Comparison of ENCODE assay signal across 27 mouse cellular contexts in genomic region chr4:120713021-120713420, GRCm38 (mm10). TPM values are rescaled to one million over a fixed set of nuclear protein-coding genes. Genes with fewer than 3 reads are reported as not detected.
DNase-seq lines count a peak whose midpoint lies in the region; TF ChIP-seq lines count a peak whose summit lies in the region.
"Had no signal": no experiment of that assay in that cellular context is flagged by ENCODE, and none has a peak within 500 bp of the region (broad histone marks: within the 10 kb centered on the region; RNA-seq: fewer than 3 reads in every experiment).

No protein-coding gene starts in this region.

- peak; percentile 34 for DNase-seq in gastrocnemius, adult 18-20 months (ENCODE audit: low spot score)
- DNase-seq in gastrocnemius, postnatal 25 days: no peak
- peak; percentile 41 for DNase-seq in left cerebral cortex, postnatal 4 days
- DNase-seq in left cerebral cortex, postnatal 10 days (ENCODE audit: extremely low spot score in 1 of 2, low spot score in 2 of 2): no peak
- peak; percentile 51 for DNase-seq in Muller cell, postnatal 12 days (ENCODE audit: inconsistent ontology term)
- DNase-seq in thymus, postnatal 25 days: no peak
- DNase-seq: adrenal gland, adult 8-10 months; adrenal gland, postnatal 25 days; B cell, adult 2 months; cerebellum, adult 18-20 months; cerebellum, adult 9-10 months; cerebellum, postnatal 25 days; forebrain, postnatal 0 days; gastrocnemius, postnatal 10 days; heart, adult 18-20 months; heart, postnatal 10 days; heart, postnatal 4 days had no signal

- H3K79me2 ChIP-seq in myocyte (ENCODE audit: control insufficient read depth, insufficient read depth): no peaks in the 10 kb centered on the region

- no peak for TF ChIP-seq POLR2A in myocyte (IDR thresholded peaks at IDR 0.05; ENCODE audit: insufficient read length, low read depth)

- H3K4me2 ChIP-seq in myocyte (ENCODE audit: low read depth): peak overlapping the region; percentile 57
- H3K4me2 ChIP-seq: embryonic facial prominence, embryonic 12.5 days; embryonic facial prominence, embryonic 15.5 days; heart, embryonic 12.5 days; heart, embryonic 15.5 days; hindbrain, embryonic 12.5 days; hindbrain, embryonic 15.5 days; intestine, embryonic 15.5 days had no signal

- H3K36me3 ChIP-seq in myocyte (ENCODE audit: control insufficient read depth, insufficient read depth): peaks cover 3% of the 10 kb centered on the region
- H3K36me3 ChIP-seq: embryonic facial prominence, embryonic 12.5 days; embryonic facial prominence, embryonic 15.5 days; G1E; heart, embryonic 12.5 days; heart, embryonic 15.5 days; hindbrain, embryonic 12.5 days; hindbrain, embryonic 15.5 days; intestine, embryonic 15.5 days had no signal

- no peaks in the 10 kb centered on the region for H3K27me3 ChIP-seq in myocyte (ENCODE audit: control insufficient read depth, insufficient read depth, insufficient read length)
- H3K27me3 ChIP-seq: embryonic facial prominence, embryonic 15.5 days had no signal

- intact Hi-C loops in left cerebral cortex, postnatal 4 days (cut with DNase I): no loop called here
- intact Hi-C loops in left cerebral cortex, postnatal 10 days (cut with DNase I): no loop called here

- H3K4me3 ChIP-seq in myocyte: no peak overlapping the region
- H3K4me3 ChIP-seq: embryonic facial prominence, embryonic 12.5 days; embryonic facial prominence, embryonic 15.5 days; heart, embryonic 12.5 days; heart, embryonic 15.5 days; hindbrain, embryonic 12.5 days; hindbrain, embryonic 15.5 days; intestine, embryonic 15.5 days had no signal

- no peak overlapping the region for H3ac ChIP-seq in myocyte (ENCODE audit: control insufficient read depth, insufficient read length)

TF ChIP-seq in myocyte, 11 proteins besides CTCF, POLR2A, EP300 and RAD21:
- TF ChIP-seq SRF (IDR thresholded peaks at IDR 0.05; ENCODE audit: control insufficient read depth, insufficient read length, low read depth) (no peak), TCF3 (IDR thresholded peaks at IDR 0.05; ENCODE audit: insufficient read length, low read depth) (no peak), TCF12 (IDR thresholded peaks at IDR 0.05; ENCODE audit: insufficient read depth, poor library complexity, severe bottlenecking) (no peak), POLR2AphosphoS2 (IDR thresholded peaks at IDR 0.05; ENCODE audit: insufficient read length, low read depth) (no peak), CEBPB (IDR thresholded peaks at IDR 0.05; ENCODE audit: insufficient read depth, poor library complexity, severe bottlenecking) (no peak), MYOG (IDR thresholded peaks at IDR 0.05; ENCODE audit: control insufficient read depth in 1 of 3, insufficient read depth in 1 of 3, insufficient read length in 2 of 3, low read depth in 2 of 3) (no peak), MYOD1 (IDR thresholded peaks at IDR 0.05; ENCODE audit: control insufficient read depth in 1 of 3, insufficient read length in 2 of 3, low read depth in 2 of 3) (no peak), REST (IDR thresholded peaks at IDR 0.05; ENCODE audit: insufficient read depth, insufficient read length) (no peak), MAX (IDR thresholded peaks at IDR 0.05; ENCODE audit: low read depth) (no peak), E2F4 (IDR thresholded peaks at IDR 0.05; ENCODE audit: insufficient read depth) (no peak), USF1 (IDR thresholded peaks at IDR 0.05; ENCODE audit: low read depth) (no peak)

RNA-seq across cellular contexts. Expression of gene Kcnq4, which starts 35.4 kb away (rescaled TPM):
- total RNA-seq in gastrocnemius, adult 18-20 months (2021): 10 to 100 TPM; 14.2 to 17.0 TPM
- 10 to 100 TPM; 15.9 to 18.0 TPM for total RNA-seq in gastrocnemius, postnatal 25 days (2021)
- 10 to 100 TPM; 19.6 to 21.1 TPM for total RNA-seq in left cerebral cortex, postnatal 4 days (2021)
- 10 to 100 TPM; 11.4 to 12.6 TPM for total RNA-seq in left cerebral cortex, postnatal 10 days (2021)
- polyA plus RNA-seq in myocyte (2012; fragmentation: generic; extraction: Trizol): 23.1 TPM
- total RNA-seq: common myeloid progenitor, adult 5-6 weeks had no signal
- polyA plus RNA-seq: G1E had no signal

RNA-seq across cellular contexts. Expression of gene Cited4, which starts 46.6 kb away (rescaled TPM):
- total RNA-seq in gastrocnemius, adult 18-20 months (2021): 10 to 100 TPM; 11.9 to 18.0 TPM
- 10 to 100 TPM; 15.0 to 32.1 TPM for total RNA-seq in gastrocnemius, postnatal 25 days (2021)
- 1 to 10 TPM; 2.9 to 3.5 TPM for total RNA-seq in left cerebral cortex, postnatal 4 days (2021)
- total RNA-seq in left cerebral cortex, postnatal 10 days (2021): 1 to 10 TPM; 7.0 to 9.0 TPM
- not detected for polyA plus RNA-seq in myocyte (2012; fragmentation: generic; extraction: Trizol)

Comparison
In these comparisons a context has a peak if more than half of its experiments do, and no peak if none do; other contexts are left out.
1. DNase-seq: peak in gastrocnemius, adult 18-20 months (single experiment), left cerebral cortex, postnatal 4 days (single experiment) and Muller cell, postnatal 12 days (single experiment); none in gastrocnemius, postnatal 25 days (single experiment), left cerebral cortex, postnatal 10 days (0 of 2) and thymus, postnatal 25 days (single experiment).